Mouse (Mus musculus) CH12F3 (cell line): ENCODE measurements around the gene Adamts10.

Experiments
- in situ Hi-C: fragments of 300-500 bp; cut with MboI; formaldehyde crosslinking; loops from 2 replicates; pipeline ENCODE4 v1.14.3; 2020; ENCODE audit warnings: low sequenced_read_pairs

Adamts10 gene

GRCm38 (mm10) chr17:33552964-33553363, 29.0 kb downstream of the Adamts10 start:
- in situ Hi-C loops: no loop called here

GRCm38 (mm10) chr17:33554536-33554935, 30.5 kb downstream of the Adamts10 start:
- in situ Hi-C loops: no loop called here

DNA sequence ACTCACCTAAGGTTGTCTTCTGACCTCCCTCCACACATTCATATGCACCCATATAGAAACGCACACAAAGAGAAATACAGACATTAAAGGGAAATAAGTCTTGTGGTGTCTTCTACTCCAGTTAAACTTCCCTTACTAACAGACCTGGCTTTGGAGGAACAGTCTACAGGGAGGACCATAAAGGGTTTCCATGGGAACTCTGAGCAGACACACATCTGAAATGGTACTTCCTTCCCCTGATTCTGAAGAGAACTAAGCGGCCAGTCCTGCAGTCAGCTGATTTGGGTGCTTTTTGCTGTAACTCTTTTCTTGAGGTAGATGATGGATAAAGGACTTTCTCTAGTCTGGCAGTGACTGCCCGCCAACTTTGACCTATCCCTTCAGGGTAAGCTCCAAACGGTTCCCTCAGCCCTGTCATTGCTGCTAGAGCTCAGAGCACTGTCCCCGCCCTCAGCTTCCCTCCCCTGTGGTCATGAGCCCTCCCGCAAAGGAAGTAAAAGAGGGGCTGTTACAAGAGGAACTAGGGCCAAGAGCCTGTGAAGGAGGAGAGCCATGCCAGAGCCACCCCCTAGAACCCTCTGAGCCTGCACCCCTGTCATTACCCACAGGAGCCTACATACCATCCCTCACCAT, 31.3 kb downstream of the Adamts10 start, which contains the start of gene Myo1f:
Gene Myo1f (plus strand): TSS at position 485 of the 633 bp plus-strand sequence.
- in situ Hi-C loops: no loop called here

GRCm38 (mm10) chr17:33557922-33558321, 33.9 kb downstream of the Adamts10 start:
- in situ Hi-C loops: no loop called here

- in situ Hi-C loops: no loop called here
Measured at GRCm38 (mm10) chr17:33563527-33564076, 39.6 kb downstream of the Adamts10 start.

DNA sequence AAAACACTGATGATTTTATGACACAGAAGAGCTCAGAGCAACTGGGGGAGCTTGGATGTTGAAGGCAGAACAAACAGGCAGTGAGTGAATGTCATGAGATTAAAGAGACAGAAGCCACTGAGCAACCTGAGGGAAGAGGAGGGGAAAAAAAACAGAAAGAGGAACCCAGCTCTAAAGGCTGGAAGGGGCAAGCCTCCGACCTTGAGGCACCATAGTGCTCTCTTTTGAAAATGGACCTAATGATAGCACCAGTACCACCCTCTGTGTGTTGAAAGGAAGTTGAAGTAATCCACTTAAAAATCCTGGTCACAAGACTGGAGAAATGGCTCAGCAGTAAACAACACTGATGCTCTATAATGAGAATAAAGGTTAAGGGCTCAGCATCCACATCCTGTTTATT, 40.6 kb downstream of the Adamts10 start:
- in situ Hi-C loops: no loop called here

DNA sequence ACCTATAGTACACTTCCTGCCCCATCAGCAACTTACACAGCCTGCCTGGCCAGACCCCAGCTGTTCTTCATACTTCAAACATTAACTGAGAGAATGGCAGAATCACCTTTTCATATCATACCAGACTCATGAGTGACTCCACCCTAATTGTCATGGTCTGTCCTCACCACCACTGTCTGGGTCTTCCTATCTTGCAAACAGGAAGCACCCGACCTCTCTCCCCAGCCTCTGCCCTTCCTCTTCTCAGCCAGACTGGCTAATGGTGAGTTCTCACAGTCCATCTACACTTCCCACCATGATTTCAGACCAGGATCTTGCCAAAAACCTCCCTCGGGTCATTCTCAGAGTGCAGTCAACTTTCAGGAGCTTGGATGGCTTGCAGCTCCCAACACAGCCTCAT, 42.2 kb downstream of the Adamts10 start:
- in situ Hi-C loops: no loop called here

DNA sequence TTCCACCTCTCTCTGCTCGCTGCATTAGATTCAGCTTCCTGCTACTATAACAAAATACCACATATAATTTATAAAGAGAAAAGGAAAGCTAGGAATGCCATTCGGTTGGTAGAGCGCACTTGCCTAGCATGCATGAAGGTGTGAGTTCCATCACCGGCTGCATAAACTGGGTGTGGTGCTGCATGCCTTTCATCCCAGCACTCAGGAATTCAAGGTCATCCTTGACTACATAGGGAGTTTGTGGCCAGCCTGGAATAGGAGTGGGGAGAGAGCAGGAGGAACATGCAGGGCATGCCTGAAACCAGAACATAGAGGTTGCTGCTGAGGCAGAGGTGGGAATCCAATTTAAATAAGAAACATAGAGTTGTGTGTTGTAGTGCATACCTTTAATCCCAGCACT, 60.1 kb downstream of the Adamts10 start:
- in situ Hi-C loops: no loop called here

GRCm38 (mm10) chr17:33586011-33586410, 62.0 kb downstream of the Adamts10 start:
- in situ Hi-C loops: no loop called here

DNA sequence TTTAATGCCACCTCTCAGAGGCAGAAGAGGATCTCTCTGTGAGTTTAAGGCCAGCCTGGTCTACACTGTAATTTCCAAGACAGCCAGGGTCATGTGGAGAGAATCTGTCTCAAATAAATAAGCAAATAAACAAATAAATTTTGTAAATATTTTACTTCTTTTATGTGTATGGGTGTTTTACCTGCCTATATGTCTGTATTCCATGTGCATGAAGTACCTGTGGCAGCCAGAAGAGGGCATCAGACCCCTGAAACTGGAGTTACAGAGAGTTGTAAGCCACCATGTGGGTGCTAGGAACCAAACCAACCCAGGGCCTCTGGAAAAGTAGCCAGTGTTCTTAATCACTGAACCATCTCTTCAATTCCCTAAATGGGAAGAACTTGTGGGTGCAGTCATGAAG, 73.3 kb downstream of the Adamts10 start:
- in situ Hi-C loops: no loop called here

DNA sequence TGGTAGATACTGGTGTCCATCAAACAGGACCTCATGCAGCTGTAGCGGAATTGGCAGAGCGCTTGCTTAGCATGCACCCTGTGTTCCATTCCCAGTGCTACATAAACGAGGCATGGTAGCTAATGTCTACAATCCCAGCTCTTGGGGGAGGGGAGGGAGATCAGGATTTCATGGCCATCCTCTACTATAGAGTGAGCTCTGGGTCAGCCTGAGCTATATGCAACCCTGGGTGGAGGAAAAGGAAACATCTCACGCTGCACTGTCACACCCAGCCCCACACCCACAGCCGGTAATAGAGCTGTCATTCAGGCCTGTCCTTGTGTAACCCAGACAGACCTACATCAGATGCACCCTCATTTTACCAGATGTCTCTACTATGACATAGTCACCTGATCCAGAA, 74.5 kb downstream of the Adamts10 start:
- in situ Hi-C loops: no loop called here

DNA sequence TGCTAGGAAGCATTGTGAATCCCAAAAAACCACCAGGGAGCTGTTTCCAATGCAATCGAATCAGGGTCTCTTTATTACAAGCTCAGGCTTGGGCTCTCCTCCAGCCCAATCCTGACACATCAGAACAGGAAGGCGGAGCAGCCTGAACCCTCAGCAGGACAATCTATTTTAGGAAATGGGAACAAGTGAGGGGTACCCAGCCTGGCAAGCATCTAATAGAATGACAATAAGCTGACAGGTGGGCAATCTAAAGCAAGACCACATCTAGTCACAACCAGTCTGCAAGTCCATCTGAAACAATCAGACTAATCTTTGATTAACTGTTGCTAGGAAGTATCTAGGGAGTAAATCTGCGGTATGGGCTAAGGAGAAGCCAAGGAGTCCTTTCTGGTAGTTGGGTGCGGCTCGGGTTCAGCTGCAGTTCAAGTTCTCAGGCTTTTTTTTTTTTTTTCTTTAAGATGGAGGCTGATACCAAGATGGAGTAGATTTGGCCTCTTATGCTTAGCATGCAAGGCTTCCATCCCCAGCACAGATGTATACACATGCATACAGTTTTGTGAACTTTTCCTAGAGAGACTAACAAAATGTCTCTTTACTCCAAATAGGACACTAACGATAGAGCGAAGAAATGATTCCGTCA, 76.0 kb downstream of the Adamts10 start:
- in situ Hi-C loops: no loop called here

- in situ Hi-C loops: no loop called here
Measured at GRCm38 (mm10) chr17:33600831-33601230, 76.8 kb downstream of the Adamts10 start.

DNA sequence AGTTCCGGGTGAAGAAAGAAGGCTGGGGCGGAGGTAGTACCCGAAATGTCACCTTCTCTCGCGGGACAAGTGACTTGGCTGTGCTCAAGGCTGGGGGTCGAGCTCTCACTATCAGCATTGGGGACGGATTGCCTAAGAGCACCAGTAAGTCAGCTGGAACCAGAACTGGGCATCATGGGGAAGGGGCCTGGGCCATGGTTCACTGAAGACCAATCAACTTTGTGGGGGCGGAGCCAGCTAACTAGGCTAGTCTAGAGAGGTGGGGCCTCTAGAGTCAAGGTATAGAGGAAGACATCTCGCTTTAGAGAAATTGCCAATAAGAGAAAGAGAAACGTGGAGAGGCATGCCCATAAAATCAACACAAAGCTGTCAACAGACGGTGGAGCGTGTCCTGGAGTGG, 77.9 kb downstream of the Adamts10 start:
- in situ Hi-C loops: no loop called here
